Mouse (Mus musculus): ENCODE data around the gene Dnajc11. TPM values are rescaled to one million over a fixed set of nuclear protein-coding genes. Genes with fewer than 3 reads are reported as not detected.

Gene Dnajc11
- polyA plus RNA-seq, 1 experiment from 2014 or later: 113 TPM

GRCm38 (mm10) chr4:151994228-151995171, 61.0 kb downstream of the Dnajc11 start:
- WGBS: under 1% methylated on average over 61 of the region's 61 CpGs
- H3K36me3 ChIP-seq (replicated peaks): peaks cover 40% of the 10 kb centered on the region

DNA sequence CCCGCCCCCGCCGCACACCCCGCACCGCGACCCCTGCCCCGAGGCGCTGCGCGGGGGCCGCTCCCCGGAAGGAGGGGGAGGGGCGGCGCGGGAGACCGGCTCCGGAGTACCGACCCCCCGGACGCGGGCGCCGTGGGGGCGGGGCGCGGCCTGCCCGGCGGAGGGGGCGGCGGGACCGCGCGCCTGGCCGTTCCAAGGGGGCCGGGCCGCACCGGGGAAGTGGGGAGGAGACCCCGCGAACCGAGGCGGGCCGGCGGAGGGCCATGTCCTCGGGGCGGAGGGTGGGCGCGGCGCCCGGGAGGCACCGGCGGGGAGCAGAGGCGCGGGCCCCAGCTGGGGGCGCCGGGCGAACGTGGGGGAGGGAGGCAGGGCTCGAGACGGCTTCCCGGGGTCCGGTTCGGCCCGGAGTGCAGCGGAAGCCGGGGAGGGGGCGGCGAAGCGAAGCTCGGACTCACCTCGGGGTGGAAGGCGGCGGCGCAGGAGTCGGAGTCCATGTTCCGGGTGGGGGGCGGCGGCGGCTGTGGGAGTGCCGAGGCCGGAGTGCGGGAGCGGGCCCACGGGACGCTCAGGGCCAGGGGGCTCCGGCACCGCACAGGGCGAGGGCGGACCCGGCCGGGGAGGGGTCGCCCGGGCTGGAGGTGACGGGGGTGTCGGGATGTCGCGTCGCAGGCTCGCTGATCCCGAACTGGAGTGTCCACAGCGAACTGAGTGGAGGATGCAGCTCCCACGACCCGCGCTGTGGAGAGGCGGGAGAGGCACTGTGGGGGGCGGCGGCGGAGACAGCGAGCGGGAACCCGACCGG, 62.1 kb downstream of the Dnajc11 start:
- peaks cover 29% of the 10 kb centered on the region for H3K36me3 ChIP-seq (replicated peaks)
- no peak for DNase-seq (ENCODE audit: low spot score)
- peak overlapping the region; percentile 100 for H3K4me3 ChIP-seq
- H3K27ac ChIP-seq (replicated peaks): peak overlapping the region; percentile 94
- peaks cover 26% of the 10 kb centered on the region for H3K4me1 ChIP-seq
- H3K27me3 ChIP-seq (replicated peaks; ENCODE audit: low read depth, poor library complexity, severe bottlenecking): 0 out of 2 replicates have a peak, but pooled peaks cover 5% of the 10 kb centered on the region
- WGBS: 1% methylated on average over 99 of the region's 111 CpGs
- H3K9me3 ChIP-seq: no peaks in the 10 kb centered on the region

More at GRCm38 (mm10) chr4:151994228-151995171, 61.0 kb downstream of the Dnajc11 start:
- peak; percentile 68 for DNase-seq (ENCODE audit: low spot score)
- Histone ChIP-seq H3K4me1 (peaks cover 26% of the 10 kb centered on the region), H3K27me3 (replicated peaks; ENCODE audit: low read depth, poor library complexity, severe bottlenecking) (0 out of 2 replicates have a peak, but pooled peaks cover 5% of the 10 kb centered on the region), H3K9me3 (no peaks in the 10 kb centered on the region), H3K4me3 (peak overlapping the region; percentile 100), H3K27ac (replicated peaks) (peak overlapping the region; percentile 94)

DNA sequence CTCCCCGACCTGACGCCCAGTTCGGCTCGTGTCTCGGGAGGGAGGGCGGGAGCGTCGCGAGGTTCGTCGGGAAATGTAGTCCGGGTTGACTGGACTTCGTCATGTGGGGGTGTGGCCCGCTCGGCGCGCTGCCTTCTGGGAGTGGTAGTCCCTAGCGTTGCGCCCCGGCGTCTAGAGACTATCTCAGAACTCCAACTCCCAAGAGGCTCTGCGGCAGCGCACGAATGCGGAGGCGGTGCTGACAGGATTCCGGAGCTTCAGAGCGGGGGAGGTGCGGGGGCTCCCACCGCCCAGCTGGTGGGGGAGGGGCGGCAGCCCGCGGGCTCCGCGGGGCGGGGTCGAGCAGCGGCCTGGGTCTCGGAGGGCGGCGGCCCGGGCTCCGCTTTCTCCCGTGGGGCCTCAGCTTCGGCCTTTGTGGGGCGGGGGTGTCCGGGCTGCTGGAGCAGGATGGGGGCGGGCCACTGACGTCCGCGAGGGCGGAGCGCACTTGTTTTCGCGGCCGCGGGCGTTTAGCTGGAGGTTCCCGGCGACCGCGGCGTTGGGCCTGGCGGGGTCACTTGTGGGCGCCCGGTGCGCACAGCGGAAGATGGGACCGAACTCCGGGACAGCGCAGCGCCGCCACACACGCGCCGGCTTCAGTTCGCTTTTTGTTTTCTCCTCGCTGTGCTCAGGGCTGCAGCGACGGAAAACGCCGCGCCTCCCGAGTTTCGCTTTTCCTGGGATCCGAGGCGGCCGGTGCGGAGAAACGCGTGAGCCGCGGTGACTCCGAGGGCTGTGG, 62.9 kb downstream of the Dnajc11 start, which contains the start of gene Phf13:
Gene Phf13, minus strand, starts transcription at position 86 of the 778 bp plus-strand sequence.
- peaks cover 21% of the 10 kb centered on the region for H3K36me3 ChIP-seq (replicated peaks)
- peak within 1 kb of the TSS; percentile 100 for H3K4me3 ChIP-seq
- H3K27me3 ChIP-seq (replicated peaks; ENCODE audit: low read depth, poor library complexity, severe bottlenecking): 0 out of 2 replicates have a peak, but pooled peaks cover 5% of the 10 kb centered on the region
- H3K4me1 ChIP-seq: peaks cover 26% of the 10 kb centered on the region
- H3K9me3 ChIP-seq: no peaks in the 10 kb centered on the region
- DNase-seq (ENCODE audit: low spot score): peak; percentile 100
- under 1% methylated on average over 94 of the region's 94 CpGs for WGBS
- H3K27ac ChIP-seq (replicated peaks): peak within 1 kb of the TSS; percentile 94

DNA sequence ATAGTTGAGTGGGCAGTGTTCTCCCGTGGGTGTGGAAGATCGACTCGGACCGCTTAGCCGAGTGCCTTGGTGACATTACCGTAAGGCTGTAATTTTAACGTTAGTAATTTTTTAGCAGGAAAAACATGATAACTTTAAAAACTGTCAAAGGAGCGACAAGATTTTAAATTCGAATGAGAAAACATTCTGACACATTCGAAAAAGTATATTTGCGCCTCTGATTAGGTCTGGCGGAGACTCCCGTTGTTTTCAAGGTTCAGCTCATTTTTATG, 63.4 kb downstream of the Dnajc11 start:
- 7% methylated on average over 13 of the region's 13 CpGs for WGBS
- H3K9me3 ChIP-seq: no peaks in the 10 kb centered on the region
- peaks cover 26% of the 10 kb centered on the region for H3K4me1 ChIP-seq
- peak overlapping the region; percentile 94 for H3K27ac ChIP-seq (replicated peaks)
- peak overlapping the region; percentile 100 for H3K4me3 ChIP-seq
- H3K27me3 ChIP-seq (replicated peaks; ENCODE audit: low read depth, poor library complexity, severe bottlenecking): 0 out of 2 replicates have a peak, but pooled peaks cover 5% of the 10 kb centered on the region
- peaks cover 16% of the 10 kb centered on the region for H3K36me3 ChIP-seq (replicated peaks)
- no peak for DNase-seq (ENCODE audit: low spot score)

DNA sequence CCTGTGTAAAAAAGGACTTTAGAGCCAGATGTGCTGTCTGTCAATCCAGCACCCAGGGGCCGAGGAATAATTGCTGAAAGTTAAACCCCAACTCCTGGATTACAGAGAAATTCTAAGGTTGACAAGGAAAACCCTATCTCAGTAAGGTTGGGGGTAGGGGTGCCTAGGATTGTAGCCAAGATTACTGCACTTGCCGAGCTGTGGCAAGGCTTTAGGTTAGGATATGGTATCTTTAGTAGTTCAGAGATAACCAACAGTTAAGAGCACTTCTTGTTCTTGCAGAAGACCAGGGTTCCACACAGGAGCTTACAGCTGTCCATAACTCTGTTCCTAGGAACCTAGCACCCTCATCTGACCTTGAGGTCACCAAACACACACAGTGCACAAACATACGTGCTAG, 64.2 kb downstream of the Dnajc11 start:
- Histone ChIP-seq H3K9me3 (no peaks in the 10 kb centered on the region), H3K27ac (replicated peaks) (no peak overlapping the region), H3K27me3 (replicated peaks; ENCODE audit: low read depth, poor library complexity, severe bottlenecking) (0 out of 2 replicates have a peak, but pooled peaks cover 5% of the 10 kb centered on the region), H3K36me3 (replicated peaks) (peaks cover 8% of the 10 kb centered on the region), H3K4me3 (peak overlapping the region; percentile 100), H3K4me1 (peaks cover 26% of the 10 kb centered on the region)
- WGBS: 65% methylated on average over 3 of the region's 3 CpGs
- DNase-seq (ENCODE audit: low spot score): no peak

DNA sequence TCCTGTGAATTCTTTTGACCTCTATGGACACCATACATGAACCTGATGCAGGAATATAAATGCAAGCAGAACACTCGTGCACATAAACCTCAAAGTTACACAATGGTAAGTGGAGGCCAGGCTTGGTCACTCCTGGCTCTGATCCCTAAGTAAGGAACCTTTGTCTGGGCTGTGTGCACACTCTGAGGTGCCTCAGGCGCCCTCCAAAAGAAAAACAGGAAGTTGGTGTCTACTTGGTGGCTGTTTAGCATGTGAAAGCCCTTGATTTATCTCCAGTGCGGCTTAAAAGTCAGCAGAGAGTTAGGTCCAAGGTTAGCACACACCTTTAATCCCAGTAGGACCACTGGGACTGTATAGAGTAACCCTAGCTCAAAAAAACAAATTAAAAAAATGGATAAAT, 66.0 kb downstream of the Dnajc11 start:
- no peak overlapping the region for H3K27ac ChIP-seq (replicated peaks)
- DNase-seq (ENCODE audit: low spot score): no peak
- 0 out of 2 replicates have a peak, but pooled peaks cover 5% of the 10 kb centered on the region for H3K27me3 ChIP-seq (replicated peaks; ENCODE audit: low read depth, poor library complexity, severe bottlenecking)
- no peaks in the 10 kb centered on the region for H3K9me3 ChIP-seq
- H3K4me3 ChIP-seq: no peak overlapping the region
- H3K36me3 ChIP-seq (replicated peaks): no peaks in the 10 kb centered on the region
- 43% methylated on average over 3 of the region's 3 CpGs for WGBS
- peaks cover 14% of the 10 kb centered on the region for H3K4me1 ChIP-seq

DNA sequence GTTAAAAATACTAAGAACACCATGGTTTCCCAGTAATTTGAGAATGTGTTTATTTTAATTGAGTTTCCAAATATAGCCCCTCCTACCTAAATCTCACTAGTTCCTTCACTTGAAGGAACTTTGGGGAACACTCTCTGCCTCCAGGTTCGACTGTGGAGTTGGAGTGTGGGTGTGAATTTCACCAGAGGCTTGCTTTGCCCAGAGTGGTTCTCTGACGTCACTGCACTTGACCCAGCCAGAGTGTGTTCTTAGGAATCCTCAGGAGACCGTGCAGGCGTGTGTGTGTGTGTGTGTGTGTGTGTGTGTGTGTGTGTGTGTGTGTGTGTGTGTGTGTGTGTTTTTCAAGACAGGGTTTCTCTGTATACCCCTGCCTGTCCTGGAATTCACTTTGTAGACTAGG, 67.4 kb downstream of the Dnajc11 start:
- Histone ChIP-seq H3K4me1 (peaks cover 13% of the 10 kb centered on the region), H3K27ac (replicated peaks) (no peak overlapping the region), H3K27me3 (replicated peaks; ENCODE audit: low read depth, poor library complexity, severe bottlenecking) (0 out of 2 replicates have a peak, but pooled peaks cover 5% of the 10 kb centered on the region), H3K9me3 (no peaks in the 10 kb centered on the region), H3K36me3 (replicated peaks) (no peaks in the 10 kb centered on the region), H3K4me3 (no peak overlapping the region)
- DNase-seq (ENCODE audit: low spot score): no peak
- WGBS: 63% methylated on average over 4 of the region's 4 CpGs

DNA sequence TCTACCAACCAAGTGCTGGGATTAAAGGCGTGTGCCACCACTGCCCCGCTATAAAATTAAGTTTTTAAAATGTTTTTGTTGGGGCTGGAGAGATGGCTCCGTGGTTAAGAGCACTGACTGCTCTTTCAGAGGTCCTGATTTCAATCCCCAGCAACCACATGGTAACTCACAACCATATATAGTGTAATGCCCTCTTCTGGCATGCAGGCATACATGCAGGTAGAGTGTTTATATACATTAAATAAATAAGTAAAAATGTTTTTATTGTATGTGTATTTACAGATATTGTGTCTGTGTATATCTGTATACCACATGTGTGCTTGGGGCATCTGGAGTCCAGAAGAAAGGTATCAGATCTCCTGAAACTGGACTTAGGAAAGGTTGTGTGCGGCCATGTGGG, 67.8 kb downstream of the Dnajc11 start:
- no peaks in the 10 kb centered on the region for H3K9me3 ChIP-seq
- 72% methylated on average over 4 of the region's 4 CpGs for WGBS
- no peak overlapping the region for H3K27ac ChIP-seq (replicated peaks)
- H3K36me3 ChIP-seq (replicated peaks): no peaks in the 10 kb centered on the region
- H3K4me1 ChIP-seq: peaks cover 13% of the 10 kb centered on the region
- peaks cover 6% of the 10 kb centered on the region; the same call in 1 of the 2 replicates for H3K27me3 ChIP-seq (replicated peaks; ENCODE audit: low read depth, poor library complexity, severe bottlenecking)
- DNase-seq (ENCODE audit: low spot score): no peak
- H3K4me3 ChIP-seq: no peak overlapping the region

DNA sequence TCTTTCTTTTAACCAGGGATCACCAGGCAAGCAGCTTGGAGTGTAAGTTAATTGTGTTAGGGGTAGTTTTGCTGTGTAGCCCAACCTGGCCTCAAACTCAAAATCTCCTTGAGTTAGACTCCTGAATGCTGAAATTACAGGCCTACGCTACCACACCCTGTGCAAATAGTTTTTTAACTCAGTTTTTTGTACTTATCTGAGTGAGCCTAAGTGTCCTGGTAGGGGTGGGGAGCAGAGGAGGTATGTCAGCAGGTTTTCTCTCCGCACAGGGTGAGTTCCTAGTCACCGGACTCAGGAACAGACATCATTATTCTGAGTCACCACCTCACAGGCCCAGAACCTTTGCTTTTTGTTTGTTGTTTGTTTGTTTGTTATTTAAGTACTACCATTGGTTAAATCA, 68.6 kb downstream of the Dnajc11 start:
- Histone ChIP-seq H3K4me3 (no peak overlapping the region), H3K27ac (replicated peaks) (no peak overlapping the region), H3K4me1 (peaks cover 17% of the 10 kb centered on the region), H3K9me3 (no peaks in the 10 kb centered on the region), H3K36me3 (replicated peaks) (no peaks in the 10 kb centered on the region), H3K27me3 (replicated peaks; ENCODE audit: low read depth, poor library complexity, severe bottlenecking) (peaks cover 13% of the 10 kb centered on the region)
- no peak for DNase-seq (ENCODE audit: low spot score)
- 95% methylated on average over 3 of the region's 3 CpGs for WGBS

- Histone ChIP-seq H3K4me3 (no peak overlapping the region), H3K27ac (replicated peaks) (no peak overlapping the region), H3K36me3 (replicated peaks) (no peaks in the 10 kb centered on the region), H3K4me1 (peaks cover 44% of the 10 kb centered on the region), H3K9me3 (no peaks in the 10 kb centered on the region), H3K27me3 (replicated peaks; ENCODE audit: low read depth, poor library complexity, severe bottlenecking) (peaks cover 22% of the 10 kb centered on the region)
- 72% methylated on average over 6 of the region's 6 CpGs for WGBS
- DNase-seq (ENCODE audit: low spot score): no peak
Measured at GRCm38 (mm10) chr4:152006137-152006536, 72.6 kb downstream of the Dnajc11 start.

DNA sequence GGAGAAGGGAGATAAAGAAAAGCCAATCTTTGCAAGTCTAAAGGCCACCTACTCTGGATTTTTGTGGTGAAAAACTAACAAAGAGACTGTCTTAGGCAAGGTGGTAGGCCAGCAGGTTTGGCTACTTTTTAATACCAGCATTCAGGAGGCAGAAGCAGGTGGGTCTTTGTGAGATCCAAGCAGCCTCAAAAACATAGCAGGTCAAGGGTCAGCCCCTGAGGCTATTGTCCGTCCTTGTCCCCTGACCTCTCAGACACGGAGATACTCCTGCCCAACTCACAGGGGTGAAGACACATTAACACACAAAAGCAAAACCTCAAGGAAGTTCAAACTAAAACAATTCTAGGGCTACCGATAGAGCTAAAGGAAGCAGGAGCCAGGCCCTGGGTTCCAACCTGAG, 73.3 kb downstream of the Dnajc11 start:
- H3K4me3 ChIP-seq: 0 out of 2 replicates have a peak overlapping the region, but pooled peaks have one; percentile 11
- 6% methylated on average over 3 of the region's 3 CpGs for WGBS
- H3K36me3 ChIP-seq (replicated peaks): peaks cover under 1% of the 10 kb centered on the region; the same call in 1 of the 2 replicates
- no peaks in the 10 kb centered on the region for H3K9me3 ChIP-seq
- H3K27ac ChIP-seq (replicated peaks): no peak overlapping the region
- H3K27me3 ChIP-seq (replicated peaks; ENCODE audit: low read depth, poor library complexity, severe bottlenecking): peaks cover 22% of the 10 kb centered on the region
- no peak for DNase-seq (ENCODE audit: low spot score)
- H3K4me1 ChIP-seq: peaks cover 51% of the 10 kb centered on the region
